Mouse (Mus musculus) midbrain, embryonic 12.5 days (tissue): Measurements from ENCODE around the gene Arpc1b. TPM values are rescaled to one million over a fixed set of nuclear protein-coding genes. Genes with fewer than 3 reads are reported as not detected.
"Not testable (repeated sequence)": the region's sequence is repeated elsewhere in the genome, so short reads cannot be mapped to it uniquely, and the experiment has no call there.

ENCODE experiments used
- ATAC-seq: fragments of 200-750 bp; cut with Nextera tagmentation; 2 replicates; pipeline ENCODE4 v1.8.0; 2017; ENCODE audit warnings: low read depth, moderate TSS enrichment, moderate library complexity; ENCODE audit not compliant: low FRiP score
- H3K27ac ChIP-seq: fragments of 300-500 bp; sonication (generic); replicated peaks from 2 replicates; pipeline ENCODE4 v1.5.1; 2016; ENCODE audit warnings: mild to moderate bottlenecking
- H3K27me3 ChIP-seq: fragments of 300-500 bp; sonication (generic); 2 replicates; pipeline ENCODE4 v1.6.1; 2016; ENCODE audit warnings: mild to moderate bottlenecking
- H3K36me3 ChIP-seq: fragments of 300-500 bp; sonication (generic); 2 replicates; pipeline ENCODE4 v1.6.1; 2016
- H3K4me1 ChIP-seq: fragments of 300-500 bp; sonication (generic); 2 replicates; pipeline ENCODE4 v1.6.1; 2016
- H3K4me2 ChIP-seq: fragments of 300-500 bp; sonication (generic); replicated peaks from 2 replicates; pipeline ENCODE4 v1.6.1; 2016; ENCODE audit warnings: mild to moderate bottlenecking, moderate library complexity
- H3K4me3 ChIP-seq: fragments of 300-500 bp; sonication (generic); 2 replicates; pipeline ENCODE4 v1.5.1; 2016; ENCODE audit warnings: mild to moderate bottlenecking
- H3K9ac ChIP-seq: fragments of 300-500 bp; sonication (generic); replicated peaks from 2 replicates; pipeline ENCODE4 v1.6.1; 2016; ENCODE audit warnings: mild to moderate bottlenecking, moderate library complexity
- H3K9me3 ChIP-seq: fragments of 300-500 bp; sonication (generic); 2 replicates; pipeline ENCODE4 v1.6.1; 2016; ENCODE audit warnings: mild to moderate bottlenecking
- WGBS: fragments of 180-500 bp; shearing (Covaris S2); methylation state at CpG from one replicate; pipeline ENCODE4 v1.1.7; 2016; 5-methylcytosine and 5-hydroxymethylcytosine counted together
- polyA plus RNA-seq: library from polyadenylated mRNA; unstranded; fragments of >200 nt; fragmentation: Nextera tagmentation; extraction: Ambion mirVana; gene quantifications from 2 replicates; pipeline ENCODE4 v1.2.1, GENCODE M21; 2016

Arpc1b gene
- polyA plus RNA-seq, 1 experiment from 2014 or later, result 82.3 TPM

DNA sequence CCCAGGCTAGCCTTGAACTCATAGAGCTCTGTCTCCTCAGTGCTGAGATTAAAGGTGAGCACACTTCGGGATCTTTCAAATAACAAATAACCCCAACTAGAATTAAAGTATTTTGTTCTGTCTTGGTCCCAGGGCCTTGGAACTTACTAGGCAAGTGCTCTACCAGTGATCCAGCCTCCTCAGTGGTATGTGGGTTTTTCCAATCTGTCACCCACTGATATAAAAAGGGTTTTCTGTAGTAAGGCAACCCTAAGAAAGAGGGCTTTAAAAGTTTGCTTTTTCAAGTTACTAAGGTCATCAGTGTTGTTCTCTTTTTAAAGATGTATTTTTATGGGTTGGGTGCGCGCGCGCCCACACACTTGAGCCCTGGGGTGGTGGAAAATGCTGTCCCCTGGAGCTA lies 1.7 kb downstream of the Arpc1b start:
- Histone ChIP-seq H3K27me3 (peaks cover 25% of the 10 kb centered on the region), H3K4me3 (no peak overlapping the region), H3K4me2 (no peak overlapping the region), H3K9ac (no peak overlapping the region), H3K4me1 (peaks cover 12% of the 10 kb centered on the region), H3K9me3 (no peaks in the 10 kb centered on the region), H3K27ac (no peak overlapping the region), H3K36me3 (peaks cover 3% of the 10 kb centered on the region)
- no peak for ATAC-seq
- WGBS, result 96% methylated on average over 5 of the region's 5 CpGs

GRCm38 (mm10) chr5:145116316-145116715 lies 2.3 kb downstream of the Arpc1b start:
- Histone ChIP-seq H3K9me3 (no peaks in the 10 kb centered on the region), H3K9ac (no peak overlapping the region), H3K27me3 (peaks cover 25% of the 10 kb centered on the region), H3K4me1 (peaks cover 12% of the 10 kb centered on the region), H3K4me3 (no peak overlapping the region), H3K27ac (no peak overlapping the region), H3K4me2 (no peak overlapping the region), H3K36me3 (no peaks in the 10 kb centered on the region)
- no peak for ATAC-seq
- 63% methylated on average over 4 of the region's 4 CpGs for WGBS

DNA sequence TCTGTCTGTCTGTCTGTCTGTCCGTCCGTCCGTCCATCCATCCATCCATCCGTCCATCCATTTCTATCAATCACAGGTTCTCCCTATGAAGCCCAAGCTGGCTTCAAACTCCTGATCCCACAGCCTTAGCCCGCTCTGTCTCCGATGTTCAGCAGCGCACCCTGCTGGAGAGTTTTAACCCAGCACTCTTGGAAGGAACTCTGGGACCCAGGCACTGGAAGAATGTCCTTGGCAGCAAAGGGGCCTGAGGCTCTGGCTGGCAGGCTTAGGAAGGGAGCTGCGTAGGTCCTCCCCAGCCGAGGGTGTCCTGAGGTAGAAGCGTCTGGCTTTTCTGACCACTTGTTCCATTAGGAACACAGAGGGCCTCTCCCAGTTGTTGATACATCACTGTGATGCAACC lies 2.9 kb downstream of the Arpc1b start:
- no peak; the same call in 1 of the 2 replicates for ATAC-seq
- Histone ChIP-seq H3K36me3 (no peaks in the 10 kb centered on the region), H3K9me3 (no peaks in the 10 kb centered on the region), H3K27me3 (peaks cover 25% of the 10 kb centered on the region), H3K9ac (no peak overlapping the region), H3K4me3 (no peak overlapping the region), H3K27ac (no peak overlapping the region), H3K4me2 (no peak overlapping the region), H3K4me1 (peaks cover 12% of the 10 kb centered on the region)
- 39% methylated on average over 10 of the region's 10 CpGs for whole genome bisulfite sequencing

- Histone ChIP-seq H3K9me3 (no peaks in the 10 kb centered on the region), H3K27me3 (peaks cover 23% of the 10 kb centered on the region), H3K9ac (no peak overlapping the region), H3K36me3 (0 out of 2 replicates have a peak, but pooled peaks cover 3% of the 10 kb centered on the region), H3K4me3 (no peak overlapping the region), H3K4me1 (peaks cover 12% of the 10 kb centered on the region), H3K27ac (no peak overlapping the region), H3K4me2 (no peak overlapping the region)
- no peak for ATAC-seq
- WGBS, result 72% methylated on average over 6 of the region's 6 CpGs
Observed at GRCm38 (mm10) chr5:145118005-145118404, 4.0 kb downstream of the Arpc1b start.

DNA sequence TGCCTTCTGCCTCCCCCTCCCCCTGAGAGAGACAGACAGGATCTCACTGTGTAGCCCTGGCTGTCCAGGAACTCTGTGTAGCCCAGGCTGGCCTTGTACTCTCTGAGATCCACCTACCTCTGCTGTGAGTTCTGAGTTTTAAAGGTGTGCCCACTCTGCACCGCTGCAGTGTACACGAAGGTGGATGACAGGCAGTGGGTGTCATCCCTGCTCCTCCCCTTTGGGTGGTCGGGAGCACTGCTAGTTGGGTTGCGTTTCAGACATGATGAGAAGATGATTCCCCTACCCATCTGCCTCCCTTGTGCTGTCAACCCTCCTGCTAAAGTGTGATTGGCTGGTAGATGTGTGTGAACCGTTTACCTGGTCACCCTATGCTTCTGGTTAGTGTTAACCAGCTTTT lies 4.4 kb downstream of the Arpc1b start:
- peaks cover 18% of the 10 kb centered on the region for H3K27me3 ChIP-seq
- H3K27ac ChIP-seq, result no peak overlapping the region
- ATAC-seq, result no peak
- no peak overlapping the region for H3K4me2 ChIP-seq
- H3K9me3 ChIP-seq, result no peaks in the 10 kb centered on the region
- no peak overlapping the region for H3K9ac ChIP-seq
- peaks cover 12% of the 10 kb centered on the region for H3K4me1 ChIP-seq
- H3K4me3 ChIP-seq, result no peak overlapping the region
- peaks cover 7% of the 10 kb centered on the region for H3K36me3 ChIP-seq
- WGBS, result 90% methylated on average over 5 of the region's 5 CpGs

- H3K9ac ChIP-seq, result no peak overlapping the region
- no peak for ATAC-seq
- H3K36me3 ChIP-seq, result peaks cover 16% of the 10 kb centered on the region
- H3K4me1 ChIP-seq, result peaks cover 6% of the 10 kb centered on the region
- WGBS, result 82% methylated on average over 2 of the region's 2 CpGs
- H3K27ac ChIP-seq, result no peak overlapping the region
- no peak overlapping the region for H3K4me3 ChIP-seq
- peaks cover 9% of the 10 kb centered on the region for H3K27me3 ChIP-seq
- H3K4me2 ChIP-seq, result no peak overlapping the region
- no peaks in the 10 kb centered on the region for H3K9me3 ChIP-seq
Observed at GRCm38 (mm10) chr5:145119385-145119784, 5.4 kb downstream of the Arpc1b start.

DNA sequence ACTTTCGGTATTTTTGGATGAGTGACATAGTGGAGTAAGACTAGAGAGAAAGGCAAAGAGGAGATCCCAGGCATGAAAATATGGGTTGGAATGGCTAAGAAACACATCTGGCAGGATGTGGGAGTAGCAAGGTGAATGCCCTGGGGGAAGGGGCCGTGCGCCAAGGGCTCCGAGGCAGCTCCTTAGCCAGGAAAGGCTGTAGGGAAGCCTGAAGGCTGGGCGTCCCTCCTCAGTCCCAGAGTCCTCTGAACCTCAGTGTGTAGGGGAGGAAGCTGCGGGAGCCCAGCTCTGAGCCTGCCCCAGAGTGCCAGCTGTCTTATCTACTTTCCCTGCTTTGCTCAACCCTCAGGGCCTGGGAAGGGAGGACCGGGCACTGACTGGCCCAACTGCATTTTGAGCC lies 6.9 kb downstream of the Arpc1b start:
- Histone ChIP-seq H3K4me3 (no peak overlapping the region), H3K27ac (no peak overlapping the region), H3K36me3 (peaks cover 25% of the 10 kb centered on the region), H3K27me3 (no peaks in the 10 kb centered on the region), H3K9me3 (no peaks in the 10 kb centered on the region), H3K4me1 (no peaks in the 10 kb centered on the region), H3K4me2 (no peak overlapping the region), H3K9ac (no peak overlapping the region)
- ATAC-seq, result no peak
- 84% methylated on average over 7 of the region's 7 CpGs for WGBS

GRCm38 (mm10) chr5:145123396-145123795 lies 9.4 kb downstream of the Arpc1b start:
- peaks cover 48% of the 10 kb centered on the region for H3K36me3 ChIP-seq
- 93% methylated on average over 19 of the region's 19 CpGs for WGBS

GRCm38 (mm10) chr5:145126580-145126979 lies 12.6 kb downstream of the Arpc1b start:
- Histone ChIP-seq H3K4me2 (no peak overlapping the region), H3K9ac (no peak overlapping the region), H3K9me3 (no peaks in the 10 kb centered on the region), H3K36me3 (peaks cover 80% of the 10 kb centered on the region), H3K4me1 (no peaks in the 10 kb centered on the region), H3K4me3 (no peak overlapping the region), H3K27ac (no peak overlapping the region), H3K27me3 (no peaks in the 10 kb centered on the region)
- WGBS, result 96% methylated on average over 9 of the region's 9 CpGs
- ATAC-seq, result no peak

More at GRCm38 (mm10) chr5:145123396-145123795, 9.4 kb downstream of the Arpc1b start:
- Histone ChIP-seq H3K9ac (no peak overlapping the region), H3K27ac (no peak overlapping the region), H3K27me3 (no peaks in the 10 kb centered on the region), H3K4me2 (no peak overlapping the region), H3K4me3 (no peak overlapping the region), H3K4me1 (no peaks in the 10 kb centered on the region), H3K9me3 (no peaks in the 10 kb centered on the region)
- no peak for ATAC-seq

DNA sequence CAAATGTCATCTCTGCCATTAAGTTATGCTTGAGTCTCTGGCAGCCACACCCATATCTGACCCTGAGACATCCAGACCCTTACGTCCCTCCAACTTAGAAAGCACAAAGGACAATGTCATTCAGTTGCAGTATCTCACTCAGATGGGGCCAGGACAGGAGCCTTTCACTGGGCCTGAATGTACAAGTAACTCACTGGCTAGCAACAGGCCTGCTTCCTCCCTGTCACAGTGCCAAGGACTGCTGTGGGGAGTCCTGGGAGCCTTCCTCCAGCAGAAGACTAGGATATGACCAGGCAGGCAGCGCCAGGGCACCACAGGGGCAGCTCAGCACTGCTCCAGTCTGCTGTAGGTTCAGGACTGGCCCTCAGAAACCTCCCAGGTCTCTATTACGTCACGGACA lies 15.1 kb downstream of the Arpc1b start:
- H3K36me3 ChIP-seq, result peaks cover 92% of the 10 kb centered on the region
- no peak overlapping the region for H3K4me2 ChIP-seq
- H3K4me3 ChIP-seq, result no peak overlapping the region
- no peaks in the 10 kb centered on the region for H3K4me1 ChIP-seq
- no peak overlapping the region for H3K9ac ChIP-seq
- no peaks in the 10 kb centered on the region for H3K9me3 ChIP-seq
- H3K27ac ChIP-seq, result no peak overlapping the region
- 92% methylated on average over 4 of the region's 4 CpGs for whole genome bisulfite sequencing
- H3K27me3 ChIP-seq, result no peaks in the 10 kb centered on the region
- ATAC-seq, result no peak

- H3K36me3 ChIP-seq, result peaks cover 92% of the 10 kb centered on the region
- not testable (repeated sequence) for H3K27me3 ChIP-seq, H3K9me3 ChIP-seq, H3K4me2 ChIP-seq, H3K4me3 ChIP-seq, ATAC-seq, H3K27ac ChIP-seq, H3K9ac ChIP-seq, H3K4me1 ChIP-seq
- WGBS, result 89% methylated on average over 6 of the region's 6 CpGs
Observed at GRCm38 (mm10) chr5:145129773-145130172, 15.8 kb downstream of the Arpc1b start.

- Histone ChIP-seq H3K9ac (no peak overlapping the region), H3K4me1 (no peaks in the 10 kb centered on the region), H3K4me2 (no peak overlapping the region), H3K27ac (no peak overlapping the region), H3K4me3 (no peak overlapping the region), H3K9me3 (no peaks in the 10 kb centered on the region), H3K27me3 (no peaks in the 10 kb centered on the region), H3K36me3 (peaks cover 92% of the 10 kb centered on the region)
- 92% methylated on average over 11 of the region's 11 CpGs for WGBS
- ATAC-seq, result no peak
Observed at GRCm38 (mm10) chr5:145130191-145130590, 16.2 kb downstream of the Arpc1b start.

- Histone ChIP-seq H3K9me3 (no peaks in the 10 kb centered on the region), H3K4me2 (no peak overlapping the region), H3K4me3 (no peak overlapping the region), H3K27me3 (no peaks in the 10 kb centered on the region), H3K36me3 (peaks cover 93% of the 10 kb centered on the region), H3K4me1 (no peaks in the 10 kb centered on the region), H3K27ac (no peak overlapping the region), H3K9ac (no peak overlapping the region)
- 95% methylated on average over 3 of the region's 3 CpGs for WGBS
- ATAC-seq, result no peak
Observed at GRCm38 (mm10) chr5:145130995-145131394, 17.0 kb downstream of the Arpc1b start.
